Mouse (Mus musculus) macrophage (primary cell): ENCODE measurements around the gene Defb9. TPM values are rescaled to one million over a fixed set of nuclear protein-coding genes. Genes with fewer than 3 reads are reported as not detected.
"Not testable (repeated sequence)": the region's sequence is repeated elsewhere in the genome, so short reads cannot be mapped to it uniquely, and the experiment has no call there.

Experiments used
- H3K27ac ChIP-seq: fragments of 350-480 bp; formaldehyde crosslinking; 2 replicates; pipeline ENCODE4 v1.9.0; 2021
- H3K36me3 ChIP-seq: fragments of 350-480 bp; formaldehyde crosslinking; 2 replicates; pipeline ENCODE4 v1.9.0; 2021; ENCODE audit errors: inconsistent target
- H3K4me3 ChIP-seq: fragments of 350-480 bp; formaldehyde crosslinking; 2 replicates; pipeline ENCODE4 v1.9.0; 2021; ENCODE audit errors: inconsistent target
- H3K79me2 ChIP-seq: fragments of 350-480 bp; formaldehyde crosslinking; 2 replicates; pipeline ENCODE4 v1.9.0; 2021; ENCODE audit errors: inconsistent target
- WGBS: methylation state at CpG from one replicate; pipeline ENCODE4 v1.1.7; 2026; ENCODE audit warnings: inconsistent platforms; ENCODE audit not compliant: missing documents; 5-methylcytosine and 5-hydroxymethylcytosine counted together
- polyA plus RNA-seq: library from polyadenylated mRNA; stranded (reverse); fragments of 250-400 nt; gene quantifications from 3 replicates; pipeline ENCODE4 v1.2.4, GENCODE M21; 2018; ENCODE audit warnings: inconsistent platforms
- total RNA-seq, 78 experiments: library from RNA; depleted of rRNA; stranded (reverse); fragments of 250-400 nt; gene quantifications; 1 replicate in 9 of 78; 2 replicates in 24 of 78; 3 replicates in 43 of 78; 4 replicates in 2 of 78; pipeline ENCODE4 v1.2.4; 2018; ENCODE audit warnings: inconsistent platforms in 56 of 78

Gene Defb9
- not detected for total RNA-seq (2018; cell fraction: chromatin; rRNA removed)
- not detected for total RNA-seq (2018; cell fraction: cytosol; rRNA removed)
- not detected for total RNA-seq (2018; cell fraction: nucleus; rRNA removed)
- polyA plus RNA-seq: not detected in 3 replicates

- not testable (repeated sequence) for H3K36me3 ChIP-seq, H3K27ac ChIP-seq, H3K79me2 ChIP-seq, H3K4me3 ChIP-seq
Measured at GRCm38 (mm10) chr8:21885321-21885720, at the start of gene Defb9. Defb9 (minus strand) TSS chr8:21885421.

- WGBS: 88% methylated on average over 6 of the region's 6 CpGs
- H3K79me2 ChIP-seq: no peaks in the 10 kb centered on the region
- no peak within 1 kb of the TSS for H3K4me3 ChIP-seq
- no peaks in the 10 kb centered on the region for H3K36me3 ChIP-seq
- H3K27ac ChIP-seq: no peak within 1 kb of the TSS
Measured at GRCm38 (mm10) chr8:21932610-21933009, 47.4 kb upstream of the Defb9 start, which contains the start of gene Defb15. Defb15 (minus strand) TSS chr8:21932710.

GRCm38 (mm10) chr8:21930754-21931153, 45.5 kb upstream of the Defb9 start:
- H3K4me3 ChIP-seq, H3K36me3 ChIP-seq, H3K79me2 ChIP-seq, H3K27ac ChIP-seq: not testable (repeated sequence)
- 80% methylated on average over 3 of the region's 3 CpGs for WGBS

- no peaks in the 10 kb centered on the region for H3K79me2 ChIP-seq
- H3K36me3 ChIP-seq: no peaks in the 10 kb centered on the region
- no peak overlapping the region for H3K4me3 ChIP-seq
- no peak overlapping the region for H3K27ac ChIP-seq
- WGBS: 81% methylated on average over 3 of the region's 3 CpGs
Measured at GRCm38 (mm10) chr8:21915625-21916024, 30.4 kb upstream of the Defb9 start.

- no peaks in the 10 kb centered on the region for H3K36me3 ChIP-seq
- no peak overlapping the region for H3K27ac ChIP-seq
- H3K4me3 ChIP-seq: no peak overlapping the region
- no peaks in the 10 kb centered on the region for H3K79me2 ChIP-seq
- 34% methylated on average over 2 of the region's 2 CpGs for WGBS
Measured at GRCm38 (mm10) chr8:21912554-21912953, 27.3 kb upstream of the Defb9 start.

- 43% methylated on average over 1 of the region's 1 CpGs for WGBS
- Histone ChIP-seq H3K4me3 (no peak overlapping the region), H3K36me3 (no peaks in the 10 kb centered on the region), H3K79me2 (no peaks in the 10 kb centered on the region), H3K27ac (no peak overlapping the region)
Measured at GRCm38 (mm10) chr8:21911931-21912330, 26.7 kb upstream of the Defb9 start.

GRCm38 (mm10) chr8:21906290-21906689, 21.1 kb upstream of the Defb9 start, which contains the start of gene Defb11:
Defb11 (minus strand) TSS chr8:21906412.
- H3K4me3 ChIP-seq, H3K79me2 ChIP-seq: not testable (repeated sequence)

GRCm38 (mm10) chr8:21858586-21858985, 26.6 kb downstream of the Defb9 start, which contains the start of gene Defb10:
Defb10 (plus strand) TSS chr8:21858901.
- not testable (repeated sequence) for H3K27ac ChIP-seq, H3K36me3 ChIP-seq, H3K79me2 ChIP-seq, H3K4me3 ChIP-seq
- 69% methylated on average over 1 of the region's 1 CpGs for WGBS

More at GRCm38 (mm10) chr8:21906290-21906689, 21.1 kb upstream of the Defb9 start, which contains the start of gene Defb11:
- H3K27ac ChIP-seq, H3K36me3 ChIP-seq: not testable (repeated sequence)

Other genes starting within 250 kb of the Defb9 start
- gene Defa17, start 229.6 kb downstream of the Defb9 start, polyA plus RNA-seq: not detected in 3 replicates
- gene Defa34, start 219.6 kb downstream of the Defb9 start, polyA plus RNA-seq: not detected in 3 replicates
- not detected in 3 replicates for gene AY761184, start 181.8 kb downstream of the Defb9 start, polyA plus RNA-seq
- not detected in 3 replicates for gene Defa24, start 150.9 kb downstream of the Defb9 start, polyA plus RNA-seq
- gene Defb50, start 61.9 kb downstream of the Defb9 start, polyA plus RNA-seq: not detected in 3 replicates
- gene Defb2, start 45.5 kb downstream of the Defb9 start, polyA plus RNA-seq: not detected in 3 replicates
- not detected in 3 replicates for gene Defb10, start 26.5 kb downstream of the Defb9 start, polyA plus RNA-seq
- not detected in 3 replicates for gene Defb11, start 21.0 kb upstream of the Defb9 start, polyA plus RNA-seq
- not detected in 3 replicates for gene Defb15, start 47.3 kb upstream of the Defb9 start, polyA plus RNA-seq
- not detected in 3 replicates for gene Defb35, start 52.9 kb upstream of the Defb9 start, polyA plus RNA-seq
- gene Defb13, start 61.3 kb upstream of the Defb9 start, polyA plus RNA-seq: not detected in 3 replicates
- not detected in 3 replicates for gene Fam90a1a, start 73.3 kb upstream of the Defb9 start, polyA plus RNA-seq
- not detected in 3 replicates for gene Ccdc70, start 84.4 kb upstream of the Defb9 start, polyA plus RNA-seq
- gene Atp7b, start 174.9 kb upstream of the Defb9 start, polyA plus RNA-seq: not detected in 3 replicates
- 7.6 to 11.5 TPM (median 10.9 TPM) in 3 replicates for gene Alg11, start 175.3 kb upstream of the Defb9 start, polyA plus RNA-seq
- not detected in 3 replicates for gene Nek5, start 239.6 kb upstream of the Defb9 start, polyA plus RNA-seq